ENCODE assay signal across 8 mouse cellular contexts in the genomic region with DNA sequence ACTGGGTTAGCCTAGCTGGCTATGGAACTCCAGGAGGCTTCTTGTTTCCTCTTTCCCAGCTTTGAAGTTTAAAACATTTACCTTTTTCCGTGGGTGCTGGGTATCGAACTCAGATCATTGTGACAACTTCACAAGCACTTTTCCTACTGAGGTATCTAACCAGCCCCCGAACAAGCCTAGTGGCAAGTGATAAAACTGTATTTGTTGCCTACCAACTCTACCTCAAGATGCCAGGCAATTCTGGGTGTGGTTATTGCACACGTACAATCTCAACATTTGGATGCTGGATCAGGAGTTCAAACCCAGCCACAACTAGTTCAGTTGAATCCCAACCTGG. TPM values are rescaled to one million over a fixed set of nuclear protein-coding genes. Genes with fewer than 3 reads are reported as not detected.
DNase-seq lines count a peak whose midpoint lies in the region; ATAC-seq and TF ChIP-seq lines count a peak whose summit lies in the region.

No protein-coding gene starts in this region.

- no peaks in the 10 kb centered on the region for H3K9me3 ChIP-seq in megakaryocyte, embryonic 14.5 days
- H3K9me3 ChIP-seq in hindbrain, postnatal 0 days (ENCODE audit: low read length): no peaks in the 10 kb centered on the region
- no peaks in the 10 kb centered on the region for H3K9me3 ChIP-seq in neural tube, embryonic 15.5 days (replicated peaks)

- peaks cover 16% of the 10 kb centered on the region for H3K36me3 ChIP-seq in megakaryocyte, embryonic 14.5 days (replicated peaks; ENCODE audit: low read length)
- no peaks in the 10 kb centered on the region for H3K36me3 ChIP-seq in hindbrain, postnatal 0 days (ENCODE audit: insufficient read depth, low read length)
- H3K36me3 ChIP-seq in neural tube, embryonic 15.5 days: no peaks in the 10 kb centered on the region
- H3K36me3 ChIP-seq in kidney, adult 2 months (ENCODE audit: control insufficient read depth, insufficient read depth, low read length): no peaks in the 10 kb centered on the region

- no peaks in the 10 kb centered on the region for H3K27me3 ChIP-seq in megakaryocyte, embryonic 14.5 days (replicated peaks)
- H3K27me3 ChIP-seq in hindbrain, postnatal 0 days (ENCODE audit: insufficient read depth, low read length): no peaks in the 10 kb centered on the region
- H3K27me3 ChIP-seq in neural tube, embryonic 15.5 days (replicated peaks): no peaks in the 10 kb centered on the region
- H3K27me3 ChIP-seq in kidney, adult 2 months (replicated peaks; ENCODE audit: control insufficient read depth, insufficient read depth, low read length): no peaks in the 10 kb centered on the region

- ATAC-seq in megakaryocyte, adult 5-6 weeks (ENCODE audit: poor library complexity, severe bottlenecking): no peak
- ATAC-seq in hindbrain, postnatal 0 days: no peak
- ATAC-seq in neural tube, embryonic 15.5 days (ENCODE audit: low FRiP score): no peak

- TF ChIP-seq CTCF in hindbrain, postnatal 0 days (IDR thresholded peaks at IDR 0.05; ENCODE audit: low read depth): no peak
- TF ChIP-seq CTCF in kidney, adult 2 months (conservative IDR thresholded peaks at IDR 0.05; ENCODE audit: insufficient read depth, insufficient read length, low read depth, low read length): no peak

- 94% methylated on average over 4 of the region's 4 CpGs for WGBS in hindbrain, postnatal 0 days
- 91% methylated on average over 4 of the region's 4 CpGs for WGBS in neural tube, embryonic 15.5 days
- 95% methylated on average over 4 of the region's 4 CpGs for WGBS in kidney, adult 2 months

- H3K4me3 ChIP-seq in megakaryocyte, embryonic 14.5 days (replicated peaks): peak overlapping the region; percentile 94
- no peak overlapping the region for H3K4me3 ChIP-seq in hindbrain, postnatal 0 days (ENCODE audit: low read length)
- H3K4me3 ChIP-seq in neural tube, embryonic 15.5 days (replicated peaks): no peak overlapping the region
- H3K4me3 ChIP-seq in kidney, adult 2 months (ENCODE audit: insufficient read depth, low read depth, low read length): no peak overlapping the region

- DNase-seq in cerebellum, adult 11-12 months: peak; percentile 27
- no peak for DNase-seq in cerebellum, postnatal 10 days
- no peak for DNase-seq in hindbrain, postnatal 0 days (ENCODE audit: low spot score)
- no peak for DNase-seq in right cerebral cortex, postnatal 4 days
- no peak for DNase-seq in kidney, adult 2 months

- no peak overlapping the region for H3K27ac ChIP-seq in hindbrain, postnatal 0 days
- 0 out of 2 replicates have a peak overlapping the region, but pooled peaks have one; percentile 33 for H3K27ac ChIP-seq in neural tube, embryonic 15.5 days (replicated peaks)
- H3K27ac ChIP-seq in kidney, adult 2 months (ENCODE audit: insufficient read depth, low read depth, low read length): no peak overlapping the region

- H3K4me2 ChIP-seq in hindbrain, postnatal 0 days (ENCODE audit: low read depth, low read length): peak overlapping the region; percentile 96; the same call in 1 of the 2 replicates
- peak overlapping the region; percentile 86 for H3K4me2 ChIP-seq in neural tube, embryonic 15.5 days

- no peak overlapping the region for H3K9ac ChIP-seq in hindbrain, postnatal 0 days (replicated peaks; ENCODE audit: low read length)
- H3K9ac ChIP-seq in neural tube, embryonic 15.5 days (replicated peaks): no peak overlapping the region

- TF ChIP-seq POLR2A in kidney, adult 2 months (IDR thresholded peaks at IDR 0.05; ENCODE audit: low read depth, low read length): no peak

- H3K4me1 ChIP-seq in megakaryocyte, embryonic 14.5 days: peaks cover 59% of the 10 kb centered on the region
- H3K4me1 ChIP-seq in hindbrain, postnatal 0 days (ENCODE audit: insufficient read depth, low read length): peaks cover 13% of the 10 kb centered on the region
- peaks cover 38% of the 10 kb centered on the region for H3K4me1 ChIP-seq in neural tube, embryonic 15.5 days
- peaks cover 13% of the 10 kb centered on the region for H3K4me1 ChIP-seq in kidney, adult 2 months (ENCODE audit: control insufficient read depth, insufficient read depth, low read length)

RNA-seq across cellular contexts. Expression of gene Pla2g6, which starts 0.7 kb away (rescaled TPM):
- polyA plus RNA-seq in megakaryocyte, embryonic 14.5 days (2012; ENCODE audit: insufficient read depth, low replicate concordance): 26.0 and 37.7 TPM in 2 replicates
- 1.3 and 2.7 TPM in 2 replicates for total RNA-seq in megakaryocyte, adult 5-6 weeks (2015)
- total RNA-seq in megakaryocyte, adult 5-6 weeks (2017): 1.4 TPM in 2 replicates
- total RNA-seq in hindbrain, postnatal 0 days (2014; rRNA removed): 24.3 and 28.8 TPM in 2 replicates
- 15.2 and 15.7 TPM in 2 replicates for polyA plus RNA-seq in hindbrain, postnatal 0 days (2015; fragmentation: Nextera tagmentation; extraction: Ambion mirVana)
- polyA plus RNA-seq in neural tube, embryonic 15.5 days (2015; fragmentation: Nextera tagmentation; extraction: Ambion mirVana): 26.1 and 27.9 TPM in 2 replicates
- 24.6 and 28.7 TPM in 2 replicates for polyA plus RNA-seq in kidney, adult 2 months (2012; rRNA removed)

RNA-seq across cellular contexts. Expression of gene Maff, which starts 17.5 kb away (rescaled TPM):
- polyA plus RNA-seq in megakaryocyte, embryonic 14.5 days (2012; ENCODE audit: insufficient read depth, low replicate concordance): 3.8 and 6.4 TPM in 2 replicates
- 1.7 and 5.4 TPM in 2 replicates for total RNA-seq in megakaryocyte, adult 5-6 weeks (2015)
- total RNA-seq in megakaryocyte, adult 5-6 weeks (2017): 1.4 and 2.7 TPM in 2 replicates
- 4.0 and 5.4 TPM in 2 replicates for total RNA-seq in hindbrain, postnatal 0 days (2014; rRNA removed)
- polyA plus RNA-seq in hindbrain, postnatal 0 days (2015; fragmentation: Nextera tagmentation; extraction: Ambion mirVana): 1.7 and 2.0 TPM in 2 replicates
- polyA plus RNA-seq in neural tube, embryonic 15.5 days (2015; fragmentation: Nextera tagmentation; extraction: Ambion mirVana): 0.81 and 1.7 TPM in 2 replicates
- polyA plus RNA-seq in kidney, adult 2 months (2012; rRNA removed): 1.2 and 1.3 TPM in 2 replicates

RNA-seq across cellular contexts. Expression of gene Baiap2l2, which starts 43.6 kb away (rescaled TPM):
- polyA plus RNA-seq in megakaryocyte, embryonic 14.5 days (2012; ENCODE audit: insufficient read depth, low replicate concordance): 1.9 TPM in 1 of 2 replicates, not detected in the other
- total RNA-seq in megakaryocyte, adult 5-6 weeks (2015): not detected in 2 replicates
- not detected in 2 replicates for total RNA-seq in megakaryocyte, adult 5-6 weeks (2017)
- total RNA-seq in hindbrain, postnatal 0 days (2014; rRNA removed): 1.7 and 2.3 TPM in 2 replicates
- polyA plus RNA-seq in hindbrain, postnatal 0 days (2015; fragmentation: Nextera tagmentation; extraction: Ambion mirVana): 6.5 and 6.8 TPM in 2 replicates
- 2.0 and 4.0 TPM in 2 replicates for polyA plus RNA-seq in neural tube, embryonic 15.5 days (2015; fragmentation: Nextera tagmentation; extraction: Ambion mirVana)
- 113 and 170 TPM in 2 replicates for polyA plus RNA-seq in kidney, adult 2 months (2012; rRNA removed)

Comparison
In these comparisons a context has a peak if more than half of its experiments do, and no peak if none do; other contexts are left out.
1. RNA of gene Baiap2l2, which starts 43.6 kb away (polyA plus RNA-seq): 113 to 170 TPM in kidney, adult 2 months; 6.5 to 6.8 TPM in hindbrain, postnatal 0 days, 2.0 to 4.0 TPM in neural tube, embryonic 15.5 days and 1.9 TPM in megakaryocyte, embryonic 14.5 days; every median in the first group is over 10 times any median in the second.